Mouse (Mus musculus) heart, embryonic 16.5 days (tissue): ENCODE results near the gene Rimbp2. TPM values are rescaled to one million over a fixed set of nuclear protein-coding genes. Genes with fewer than 3 reads are reported as not detected.
"Not testable (repeated sequence)": the region's sequence is repeated elsewhere in the genome, so short reads cannot be mapped to it uniquely, and the experiment has no call there.

ENCODE experiments used
- ATAC-seq: fragments of 200-750 bp; cut with Nextera tagmentation; replicated peaks from 2 replicates; pipeline ENCODE4 v1.8.0; 2017; ENCODE audit warnings: moderate number of reproducible peaks; ENCODE audit not compliant: insufficient read depth, low FRiP score; ENCODE audit errors: extremely low read depth
- H3K27ac ChIP-seq: fragments of 300-500 bp; sonication (generic); 2 replicates; pipeline ENCODE4 v1.5.1; 2014; ENCODE audit warnings: mild to moderate bottlenecking, low read length, control low read depth, moderate library complexity
- H3K27me3 ChIP-seq: fragments of 300-500 bp; sonication (generic); 2 replicates; pipeline ENCODE4 v1.6.1; 2014; ENCODE audit warnings: low read length, mixed read lengths; ENCODE audit not compliant: control insufficient read depth, insufficient read depth
- H3K36me3 ChIP-seq: fragments of 300-500 bp; sonication (generic); 2 replicates; pipeline ENCODE4 v1.6.1; 2014; ENCODE audit not compliant: control insufficient read depth, insufficient read depth
- H3K4me1 ChIP-seq: fragments of 300-500 bp; sonication (generic); 2 replicates; pipeline ENCODE4 v1.6.1; 2014; ENCODE audit warnings: low read length, mixed read lengths; ENCODE audit not compliant: control insufficient read depth, insufficient read depth
- H3K4me2 ChIP-seq: fragments of 300-500 bp; sonication (generic); 2 replicates; pipeline ENCODE4 v1.6.1; 2014; ENCODE audit warnings: low read depth, mild to moderate bottlenecking, control low read depth, low read length
- H3K4me3 ChIP-seq: fragments of 300-500 bp; sonication (generic); 2 replicates; pipeline ENCODE4 v1.5.1; 2014; ENCODE audit warnings: mild to moderate bottlenecking, control low read depth, low read length
- H3K9ac ChIP-seq: fragments of 300-500 bp; sonication (generic); 2 replicates; pipeline ENCODE4 v1.6.1; 2014; ENCODE audit warnings: low read length, control low read depth
- H3K9me3 ChIP-seq: fragments of 300-500 bp; sonication (generic); replicated peaks from 2 replicates; pipeline ENCODE4 v1.6.1; 2016; ENCODE audit warnings: low read length; ENCODE audit not compliant: control insufficient read depth
- WGBS: fragments of 180-500 bp; shearing (Covaris S2); extraction: QIAGEN DNeasy Blood & Tissue Kit; methylation state at CpG from one replicate; pipeline ENCODE4 v1.1.7; 2014; 5-methylcytosine and 5-hydroxymethylcytosine counted together
- polyA plus RNA-seq: library from polyadenylated mRNA; unstranded; fragments of >200 nt; fragmentation: Nextera tagmentation; extraction: Ambion mirVana; gene quantifications from 2 replicates; pipeline ENCODE4 v1.2.1, GENCODE M21; 2015

The Rimbp2 gene
- polyA plus RNA-seq, 1 experiment from 2014 or later, result 0.14 TPM

DNA sequence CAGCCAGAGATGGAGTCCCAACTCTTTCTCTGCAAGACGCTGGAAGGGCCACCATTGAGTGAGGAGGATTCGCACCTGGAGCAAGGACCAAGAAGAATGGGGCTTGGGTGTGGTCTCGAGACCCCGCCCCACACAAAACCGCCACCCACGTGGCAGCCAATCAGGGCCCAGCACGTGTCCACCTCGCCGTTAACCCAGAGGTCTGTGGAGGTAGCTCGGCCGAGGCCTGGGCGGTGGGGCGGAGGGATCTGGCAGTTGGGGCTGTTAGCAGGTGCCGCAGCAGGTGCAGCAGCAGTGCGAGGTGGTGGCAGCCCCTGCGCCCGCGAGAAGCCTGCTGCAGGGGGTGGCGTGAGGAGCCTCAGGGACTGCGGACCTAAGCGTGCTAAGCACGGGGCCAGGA is 217.4 kb downstream of the Rimbp2 start:
- no peak overlapping the region for H3K4me2 ChIP-seq
- no peak for ATAC-seq
- H3K4me3 ChIP-seq, result no peak overlapping the region
- 62% methylated on average over 22 of the region's 22 CpGs for WGBS
- no peaks in the 10 kb centered on the region; the same call in 1 of the 2 replicates for H3K27me3 ChIP-seq
- no peak overlapping the region for H3K9ac ChIP-seq
- no peaks in the 10 kb centered on the region for H3K36me3 ChIP-seq
- no peaks in the 10 kb centered on the region for H3K9me3 ChIP-seq
- no peak overlapping the region for H3K27ac ChIP-seq
- no peaks in the 10 kb centered on the region for H3K4me1 ChIP-seq

DNA sequence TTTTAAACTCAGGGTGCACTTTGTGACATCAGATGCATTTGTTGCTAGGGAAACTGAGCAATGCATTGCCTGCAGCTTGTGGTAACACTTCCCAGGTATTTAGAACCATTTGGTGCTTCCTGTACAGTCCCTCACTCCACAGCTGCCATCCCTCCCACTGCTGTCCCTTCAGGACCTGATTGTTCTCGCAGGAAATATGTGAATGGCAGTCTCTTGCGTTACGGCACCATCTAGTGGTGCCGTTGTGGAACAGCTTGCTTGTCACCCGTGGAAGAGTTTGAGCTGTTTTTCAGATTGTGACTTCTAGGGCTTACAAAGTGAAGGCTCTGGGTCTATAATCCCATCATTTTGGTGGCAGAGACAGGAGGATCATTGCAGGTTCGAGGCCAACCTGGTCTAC is 219.3 kb downstream of the Rimbp2 start:
- no peak for ATAC-seq
- H3K4me3 ChIP-seq, result no peak overlapping the region
- 2% methylated on average over 6 of the region's 6 CpGs for WGBS
- no peaks in the 10 kb centered on the region for H3K4me1 ChIP-seq
- no peaks in the 10 kb centered on the region for H3K27me3 ChIP-seq
- no peak overlapping the region for H3K9ac ChIP-seq
- H3K4me2 ChIP-seq, result no peak overlapping the region
- H3K9me3 ChIP-seq, result no peaks in the 10 kb centered on the region
- no peak overlapping the region for H3K27ac ChIP-seq
- no peaks in the 10 kb centered on the region for H3K36me3 ChIP-seq

GRCm38 (mm10) chr5:128732416-128733014 is 220.8 kb downstream of the Rimbp2 start:
- Histone ChIP-seq H3K4me3 (no peak overlapping the region), H3K27ac (no peak overlapping the region), H3K4me2 (no peak overlapping the region), H3K9me3 (no peaks in the 10 kb centered on the region), H3K9ac (no peak overlapping the region), H3K4me1 (no peaks in the 10 kb centered on the region), H3K27me3 (no peaks in the 10 kb centered on the region), H3K36me3 (no peaks in the 10 kb centered on the region)
- 69% methylated on average over 11 of the region's 11 CpGs for WGBS
- no peak for ATAC-seq

- Histone ChIP-seq H3K9ac (no peak overlapping the region), H3K4me1 (no peaks in the 10 kb centered on the region), H3K9me3 (no peaks in the 10 kb centered on the region), H3K4me3 (no peak overlapping the region), H3K4me2 (no peak overlapping the region), H3K27ac (no peak overlapping the region), H3K27me3 (no peaks in the 10 kb centered on the region), H3K36me3 (no peaks in the 10 kb centered on the region)
- 43% methylated on average over 5 of the region's 5 CpGs for WGBS
- no peak for ATAC-seq
Measured at GRCm38 (mm10) chr5:128730634-128731033, 222.7 kb downstream of the Rimbp2 start.

- no peak for ATAC-seq
- no peak overlapping the region for H3K9ac ChIP-seq
- H3K27ac ChIP-seq, result no peak overlapping the region
- H3K9me3 ChIP-seq, result no peaks in the 10 kb centered on the region
- no peaks in the 10 kb centered on the region for H3K27me3 ChIP-seq
- no peak overlapping the region for H3K4me3 ChIP-seq
- no peaks in the 10 kb centered on the region for H3K36me3 ChIP-seq
- no peaks in the 10 kb centered on the region for H3K4me1 ChIP-seq
- H3K4me2 ChIP-seq, result no peak overlapping the region
- WGBS, result 65% methylated on average over 5 of the region's 5 CpGs
Measured at GRCm38 (mm10) chr5:128729341-128729740, 223.9 kb downstream of the Rimbp2 start.

GRCm38 (mm10) chr5:128720461-128720860 is 232.8 kb downstream of the Rimbp2 start:
- H3K4me3 ChIP-seq, H3K4me1 ChIP-seq, H3K36me3 ChIP-seq, H3K27ac ChIP-seq, H3K27me3 ChIP-seq, H3K9ac ChIP-seq, H3K4me2 ChIP-seq, H3K9me3 ChIP-seq, ATAC-seq: not testable (repeated sequence)
- 84% methylated on average over 11 of the region's 11 CpGs for WGBS

GRCm38 (mm10) chr5:128715171-128715570 is 238.1 kb downstream of the Rimbp2 start:
- ATAC-seq, result no peak
- H3K9me3 ChIP-seq, result no peaks in the 10 kb centered on the region
- WGBS, result 34% methylated on average over 16 of the region's 16 CpGs

GRCm38 (mm10) chr5:128711847-128712246 is 241.4 kb downstream of the Rimbp2 start:
- Histone ChIP-seq H3K9ac (no peak overlapping the region), H3K27ac (no peak overlapping the region), H3K9me3 (no peaks in the 10 kb centered on the region), H3K4me3 (no peak overlapping the region), H3K36me3 (no peaks in the 10 kb centered on the region), H3K4me2 (no peak overlapping the region), H3K4me1 (no peaks in the 10 kb centered on the region), H3K27me3 (no peaks in the 10 kb centered on the region)
- ATAC-seq, result no peak
- WGBS, result 84% methylated on average over 6 of the region's 6 CpGs

More at GRCm38 (mm10) chr5:128715171-128715570, 238.1 kb downstream of the Rimbp2 start:
- H3K4me1 ChIP-seq, result no peaks in the 10 kb centered on the region
- H3K36me3 ChIP-seq, result no peaks in the 10 kb centered on the region
- H3K4me2 ChIP-seq, result no peak overlapping the region
- H3K27me3 ChIP-seq, result no peaks in the 10 kb centered on the region
- H3K4me3 ChIP-seq, result no peak overlapping the region
- no peak overlapping the region for H3K9ac ChIP-seq
- no peak overlapping the region for H3K27ac ChIP-seq

- Histone ChIP-seq H3K4me2 (no peak overlapping the region), H3K36me3 (no peaks in the 10 kb centered on the region), H3K4me1 (no peaks in the 10 kb centered on the region), H3K9me3 (0 out of 2 replicates have a peak, but pooled peaks cover 3% of the 10 kb centered on the region), H3K9ac (no peak overlapping the region), H3K4me3 (no peak overlapping the region), H3K27me3 (no peaks in the 10 kb centered on the region), H3K27ac (no peak overlapping the region)
- 16% methylated on average over 8 of the region's 8 CpGs for WGBS
- no peak for ATAC-seq
Measured at GRCm38 (mm10) chr5:128710596-128710995, 242.7 kb downstream of the Rimbp2 start.
